Mouse (Mus musculus) CH12.LX (cell line): ENCODE measurements around the gene Cdk17. TPM values are rescaled to one million over a fixed set of nuclear protein-coding genes. Genes with fewer than 3 reads are reported as not detected.
A peak's percentile ranks its signal among the peaks of the same experiment; 100 is the strongest.

Experiments
- DNase-seq: peaks from one replicate; pipeline ENCODE4 v3.0.0-alpha.2; 2013; ENCODE audit errors: extremely low read depth
- H3K27ac ChIP-seq: 2 replicates; pipeline ENCODE4 v1.5.1; 2012; ENCODE audit warnings: low read depth, mild to moderate bottlenecking, control low read depth, moderate library complexity; ENCODE audit not compliant: insufficient read depth
- H3K27me3 ChIP-seq: replicated peaks from 2 replicates; pipeline ENCODE3; 2012; ENCODE audit warnings: inconsistent platforms
- H3K36me3 ChIP-seq, 2 experiments: replicated peaks in 1 of 2; 2 replicates each; pipeline versions ENCODE3 to v1.6.1; 2012; ENCODE audit warnings: inconsistent platforms in 1 of 2, low read length in 1 of 2, mild to moderate bottlenecking in 1 of 2, mixed read lengths in 1 of 2, moderate library complexity in 1 of 2; ENCODE audit not compliant: control insufficient read depth in 1 of 2, insufficient read depth in 1 of 2
- H3K4me1 ChIP-seq, 2 experiments: 2 replicates each; pipeline ENCODE4 v1.6.1; 2012; ENCODE audit warnings: inconsistent platforms in 1 of 2, moderate library complexity in 1 of 2; ENCODE audit not compliant: insufficient read depth in 2 of 2, control insufficient read depth in 1 of 2
- H3K4me2 ChIP-seq: 2 replicates; pipeline ENCODE4 v1.6.1; 2012; ENCODE audit warnings: low read depth, mild to moderate bottlenecking, control low read depth; ENCODE audit not compliant: poor library complexity, insufficient read depth, severe bottlenecking
- H3K4me3 ChIP-seq, 3 experiments: fragments of 150-350 bp in 1 of 3; sonication (generic) in 1 of 3; replicated peaks in 1 of 3; 2 replicates each; pipeline versions ENCODE3 to v1.5.1; 2011 to 2012; ENCODE audit warnings: low read depth in 2 of 3, low read length in 2 of 3, mild to moderate bottlenecking in 2 of 3, moderate library complexity in 2 of 3, control low read depth in 1 of 3, improper control_type of control experiment in 1 of 3, inconsistent platforms in 1 of 3, mixed read lengths in 1 of 3; ENCODE audit not compliant: poor library complexity in 1 of 3
- H3K79me2 ChIP-seq: replicated peaks from 2 replicates; pipeline ENCODE4 v1.6.1; 2012; ENCODE audit warnings: mild to moderate bottlenecking, moderate library complexity; ENCODE audit not compliant: control insufficient read depth, poor library complexity, insufficient read depth, severe bottlenecking; ENCODE audit errors: extremely low read depth
- H3K9ac ChIP-seq: 2 replicates; pipeline ENCODE4 v1.6.1; 2012; ENCODE audit warnings: low read depth, mild to moderate bottlenecking, control low read depth, moderate library complexity; ENCODE audit not compliant: insufficient read depth
- H3K9me3 ChIP-seq: replicated peaks from 2 replicates; pipeline ENCODE3; 2012; ENCODE audit warnings: low read length, inconsistent platforms, mixed read lengths
- BHLHE40 ChIP-seq: IDR thresholded peaks from 2 replicates; pipeline ENCODE4 v1.6.1; 2011; ENCODE audit warnings: mild to moderate bottlenecking, low read depth, low read length, improper control_type of control experiment
- GABPA ChIP-seq: IDR thresholded peaks from 2 replicates; pipeline ENCODE4 v1.6.1; 2012; ENCODE audit warnings: low read depth, low read length, improper control_type of control experiment, inconsistent platforms; ENCODE audit not compliant: insufficient replicate concordance
- MAZ ChIP-seq: IDR thresholded peaks from 2 replicates; pipeline ENCODE4 v1.6.1; 2012; ENCODE audit warnings: low read depth, mild to moderate bottlenecking, inconsistent platforms, low read length, improper control_type of control experiment, moderate library complexity
- MEF2A ChIP-seq: IDR thresholded peaks from 2 replicates; pipeline ENCODE4 v1.6.1; 2014; ENCODE audit warnings: low read depth, mild to moderate bottlenecking, inconsistent platforms, low read length, improper control_type of control experiment, borderline replicate concordance
- NELFE ChIP-seq: IDR thresholded peaks from 2 replicates; pipeline ENCODE4 v1.6.1; 2011; ENCODE audit warnings: low read depth, low read length, improper control_type of control experiment
- NRF1 ChIP-seq: IDR thresholded peaks from 2 replicates; pipeline ENCODE4 v1.6.1; 2014; ENCODE audit warnings: low read depth, mild to moderate bottlenecking, inconsistent platforms, low read length, improper control_type of control experiment, moderate library complexity
- POLR2AphosphoS2 ChIP-seq: IDR thresholded peaks from 2 replicates; pipeline ENCODE4 v1.6.1; 2011; ENCODE audit warnings: low read depth, low read length, improper control_type of control experiment
- SIN3A ChIP-seq: IDR thresholded peaks from 2 replicates; pipeline ENCODE4 v1.6.1; 2012; ENCODE audit warnings: low read length, improper control_type of control experiment, inconsistent platforms
- TCF12 ChIP-seq: IDR thresholded peaks from 2 replicates; pipeline ENCODE4 v1.6.1; 2014; ENCODE audit warnings: low read depth, mild to moderate bottlenecking, inconsistent platforms, low read length, improper control_type of control experiment
- USF2 ChIP-seq: conservative IDR thresholded peaks from 2 replicates; pipeline ENCODE4 v1.6.1; 2011; ENCODE audit warnings: low read depth, low read length, improper control_type of control experiment
- ZC3H11A ChIP-seq: IDR thresholded peaks from 2 replicates; pipeline ENCODE4 v1.6.1; 2012; ENCODE audit warnings: low read depth, mild to moderate bottlenecking, inconsistent platforms, low read length, improper control_type of control experiment
- ZKSCAN1 ChIP-seq: IDR thresholded peaks from 2 replicates; pipeline ENCODE4 v1.6.1; 2012; ENCODE audit warnings: low read depth, inconsistent platforms, low read length, improper control_type of control experiment, borderline replicate concordance
- ZMIZ1 ChIP-seq: IDR thresholded peaks from 2 replicates; pipeline ENCODE4 v1.6.1; 2012; ENCODE audit warnings: low read depth, mild to moderate bottlenecking, inconsistent platforms, low read length, improper control_type of control experiment
- dilution Hi-C: fragments of 300-500 bp; cut with MboI; formaldehyde crosslinking; loops from 2 replicates; pipeline ENCODE4 v1.14.3; 2020; ENCODE audit warnings: low sequenced_read_pairs; ENCODE audit not compliant: extremely low pct_unique_long_range_greater_than_20kb, extremely low pct_ligation_motif_present
- in situ Hi-C: fragments of 300-500 bp; cut with MboI; formaldehyde crosslinking; loops from 3 replicates; pipeline ENCODE4 v1.14.3; 2019; ENCODE audit warnings: low sequenced_read_pairs, low pct_ligation_motif_present, low pct_unique_long_range_greater_than_20kb, mixed read lengths
- polyA plus RNA-seq: library from polyadenylated mRNA; unstranded; fragments of >175 nt; gene quantifications from 2 replicates; pipeline ENCODE4 v1.2.1, GENCODE M21; 2012; ENCODE audit warnings: low read depth; ENCODE audit not compliant: insufficient read length
- total RNA-seq, 2 experiments: library from RNA; depleted of rRNA; stranded (reverse); fragments of 300-350 nt in 1 of 2; fragments of >200 nt in 1 of 2; gene quantifications; 2 replicates each; pipeline ENCODE4 v1.2.3; 2012 to 2014

Gene Cdk17
- total and polyA plus RNA-seq, 3 experiments = 23.4 to 51.3 (median 28.5) TPM

DNA sequence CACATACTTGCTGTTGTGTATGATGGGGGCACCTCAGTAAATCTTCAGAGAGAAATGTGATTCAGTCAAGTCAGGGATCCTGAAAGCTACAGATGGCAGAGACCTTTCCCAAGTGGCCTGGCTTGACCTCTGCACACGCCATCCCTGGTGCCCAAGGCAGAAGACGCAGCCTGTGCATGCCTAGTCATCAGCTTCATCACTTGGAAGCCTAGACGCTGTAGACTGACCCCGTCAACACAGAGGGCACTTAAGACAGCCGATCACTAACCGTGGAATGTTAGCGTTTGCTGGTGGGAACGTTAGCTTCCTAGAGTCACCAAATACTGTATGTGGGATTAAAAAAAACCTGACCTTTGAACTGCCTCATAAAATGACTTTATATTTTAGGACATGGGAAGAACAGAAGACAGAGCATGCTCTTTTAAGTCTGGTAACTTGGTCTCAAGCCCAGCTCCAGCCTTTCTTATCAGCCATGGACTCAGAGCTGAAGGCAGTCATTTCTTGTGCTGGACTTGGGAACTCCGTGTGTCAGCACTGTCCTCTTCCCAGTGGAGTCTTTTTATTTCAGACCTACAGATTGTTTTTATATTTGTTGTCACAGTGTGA is 78.6 kb downstream of the Cdk17 start:
- H3K36me3 ChIP-seq = peaks cover 44 to 81% of the 10 kb centered on the region in 2 experiments
- no peaks in the 10 kb centered on the region; the same call in 1 of the 2 replicates for H3K79me2 ChIP-seq
- H3K4me1 ChIP-seq = peaks cover 0 to 19% of the 10 kb centered on the region in 2 experiments; a peak in 2 of 4 replicates
- dilution Hi-C loops = no loop called here
- no peak for DNase-seq
- no peaks in the 10 kb centered on the region for H3K27me3 ChIP-seq
- in situ Hi-C loops = no loop called here
- H3K9me3 ChIP-seq = no peaks in the 10 kb centered on the region
- TF ChIP-seq NRF1 (no peak), ZMIZ1 (no peak), SIN3A (no peak), GABPA (no peak), TCF12 (no peak), ZC3H11A (no peak), POLR2AphosphoS2 (no peak)
- no peak overlapping the region for H3K4me2 ChIP-seq
- H3K27ac ChIP-seq = no peak overlapping the region
- H3K9ac ChIP-seq = no peak overlapping the region
- no peak overlapping the region for H3K4me3 ChIP-seq

- H3K9me3 ChIP-seq = no peaks in the 10 kb centered on the region
- peak; percentile 25 for DNase-seq
- H3K36me3 ChIP-seq = peaks cover 43 to 75% of the 10 kb centered on the region in 2 experiments
- TF ChIP-seq BHLHE40 (no peak), NELFE (no peak), USF2 (no peak), MEF2A (no peak), NRF1 (no peak), MAZ (no peak), ZKSCAN1 (no peak)
- H3K4me2 ChIP-seq = no peak overlapping the region
- no peak overlapping the region for H3K4me3 ChIP-seq
- no peak overlapping the region for H3K9ac ChIP-seq
- H3K27ac ChIP-seq = no peak overlapping the region
- no peaks in the 10 kb centered on the region; the same call in 1 of the 2 replicates for H3K79me2 ChIP-seq
- H3K4me1 ChIP-seq = peaks cover 0 to 38% of the 10 kb centered on the region in 2 experiments; a peak in 2 of 4 replicates
- in situ Hi-C loops = no loop called here
- no peaks in the 10 kb centered on the region for H3K27me3 ChIP-seq
- dilution Hi-C loops = no loop called here
These were observed 81.5 kb downstream of the Cdk17 start for GRCm38 (mm10) chr10:93242208-93242607.
